Mouse (Mus musculus) CH12.LX (cell line): ENCODE measurements around the gene Kcnab3. TPM values are rescaled to one million over a fixed set of nuclear protein-coding genes. Genes with fewer than 3 reads are reported as not detected.

Experiments
- DNase-seq: peaks from one replicate; pipeline ENCODE4 v3.0.0-alpha.2; 2013; ENCODE audit errors: extremely low read depth
- H3K27ac ChIP-seq: 2 replicates; pipeline ENCODE4 v1.5.1; 2012; ENCODE audit warnings: low read depth, mild to moderate bottlenecking, control low read depth, moderate library complexity; ENCODE audit not compliant: insufficient read depth
- H3K27me3 ChIP-seq: replicated peaks from 2 replicates; pipeline ENCODE3; 2012; ENCODE audit warnings: inconsistent platforms
- H3K36me3 ChIP-seq, 2 experiments: replicated peaks in 1 of 2; 2 replicates each; pipeline versions ENCODE3 to v1.6.1; 2012; ENCODE audit warnings: inconsistent platforms in 1 of 2, low read length in 1 of 2, mild to moderate bottlenecking in 1 of 2, mixed read lengths in 1 of 2, moderate library complexity in 1 of 2; ENCODE audit not compliant: control insufficient read depth in 1 of 2, insufficient read depth in 1 of 2
- H3K4me1 ChIP-seq, 2 experiments: 2 replicates each; pipeline ENCODE4 v1.6.1; 2012; ENCODE audit warnings: inconsistent platforms in 1 of 2, moderate library complexity in 1 of 2; ENCODE audit not compliant: insufficient read depth in 2 of 2, control insufficient read depth in 1 of 2
- H3K4me2 ChIP-seq: 2 replicates; pipeline ENCODE4 v1.6.1; 2012; ENCODE audit warnings: low read depth, mild to moderate bottlenecking, control low read depth; ENCODE audit not compliant: poor library complexity, insufficient read depth, severe bottlenecking
- H3K4me3 ChIP-seq, 3 experiments: fragments of 150-350 bp in 1 of 3; sonication (generic) in 1 of 3; replicated peaks in 1 of 3; 2 replicates each; pipeline versions ENCODE3 to v1.5.1; 2011 to 2012; ENCODE audit warnings: low read depth in 2 of 3, low read length in 2 of 3, mild to moderate bottlenecking in 2 of 3, moderate library complexity in 2 of 3, control low read depth in 1 of 3, improper control_type of control experiment in 1 of 3, inconsistent platforms in 1 of 3, mixed read lengths in 1 of 3; ENCODE audit not compliant: poor library complexity in 1 of 3
- H3K79me2 ChIP-seq: replicated peaks from 2 replicates; pipeline ENCODE4 v1.6.1; 2012; ENCODE audit warnings: mild to moderate bottlenecking, moderate library complexity; ENCODE audit not compliant: control insufficient read depth, poor library complexity, insufficient read depth, severe bottlenecking; ENCODE audit errors: extremely low read depth
- H3K9ac ChIP-seq: 2 replicates; pipeline ENCODE4 v1.6.1; 2012; ENCODE audit warnings: low read depth, mild to moderate bottlenecking, control low read depth, moderate library complexity; ENCODE audit not compliant: insufficient read depth
- H3K9me3 ChIP-seq: replicated peaks from 2 replicates; pipeline ENCODE3; 2012; ENCODE audit warnings: low read length, inconsistent platforms, mixed read lengths
- BHLHE40 ChIP-seq: IDR thresholded peaks from 2 replicates; pipeline ENCODE4 v1.6.1; 2011; ENCODE audit warnings: mild to moderate bottlenecking, low read depth, low read length, improper control_type of control experiment
- CHD1 ChIP-seq: IDR thresholded peaks from 2 replicates; pipeline ENCODE4 v1.6.1; 2012; ENCODE audit warnings: low read depth, low read length, improper control_type of control experiment, inconsistent platforms
- CHD2 ChIP-seq: IDR thresholded peaks from 2 replicates; pipeline ENCODE4 v1.6.1; 2011; ENCODE audit warnings: low read length, improper control_type of control experiment
- ETS1 ChIP-seq: conservative IDR thresholded peaks from 2 replicates; pipeline ENCODE4 v1.6.1; 2012; ENCODE audit warnings: low read depth, mild to moderate bottlenecking, inconsistent platforms, low read length, improper control_type of control experiment, moderate library complexity
- IRF4 ChIP-seq: IDR thresholded peaks from 2 replicates; pipeline ENCODE4 v1.6.1; 2014; ENCODE audit warnings: low read depth, mild to moderate bottlenecking, inconsistent platforms, low read length, improper control_type of control experiment
- JUND ChIP-seq: conservative IDR thresholded peaks from 2 replicates; pipeline ENCODE4 v1.6.1; 2011; ENCODE audit warnings: low read depth, low read length, improper control_type of control experiment
- KAT2A ChIP-seq: IDR thresholded peaks from 2 replicates; pipeline ENCODE4 v1.6.1; 2012; ENCODE audit warnings: low read length, improper control_type of control experiment, inconsistent platforms; ENCODE audit not compliant: insufficient replicate concordance
- MAX ChIP-seq: IDR thresholded peaks from 2 replicates; pipeline ENCODE4 v1.6.1; 2011; ENCODE audit warnings: low read length, improper control_type of control experiment
- MXI1 ChIP-seq: IDR thresholded peaks from 2 replicates; pipeline ENCODE4 v1.6.1; 2011; ENCODE audit warnings: mild to moderate bottlenecking, low read depth, low read length, improper control_type of control experiment
- MYC ChIP-seq: IDR thresholded peaks from 2 replicates; pipeline ENCODE4 v1.6.1; 2011; ENCODE audit warnings: low read depth, mild to moderate bottlenecking, improper control_type of control experiment, low read length
- NELFE ChIP-seq: IDR thresholded peaks from 2 replicates; pipeline ENCODE4 v1.6.1; 2011; ENCODE audit warnings: low read depth, low read length, improper control_type of control experiment
- POLR2AphosphoS2 ChIP-seq: IDR thresholded peaks from 2 replicates; pipeline ENCODE4 v1.6.1; 2011; ENCODE audit warnings: low read depth, low read length, improper control_type of control experiment
- TCF12 ChIP-seq: IDR thresholded peaks from 2 replicates; pipeline ENCODE4 v1.6.1; 2014; ENCODE audit warnings: low read depth, mild to moderate bottlenecking, inconsistent platforms, low read length, improper control_type of control experiment
- USF2 ChIP-seq: conservative IDR thresholded peaks from 2 replicates; pipeline ENCODE4 v1.6.1; 2011; ENCODE audit warnings: low read depth, low read length, improper control_type of control experiment
- ZKSCAN1 ChIP-seq: IDR thresholded peaks from 2 replicates; pipeline ENCODE4 v1.6.1; 2012; ENCODE audit warnings: low read depth, inconsistent platforms, low read length, improper control_type of control experiment, borderline replicate concordance
- dilution Hi-C: fragments of 300-500 bp; cut with MboI; formaldehyde crosslinking; loops from 2 replicates; pipeline ENCODE4 v1.14.3; 2020; ENCODE audit warnings: low sequenced_read_pairs; ENCODE audit not compliant: extremely low pct_unique_long_range_greater_than_20kb, extremely low pct_ligation_motif_present
- in situ Hi-C: fragments of 300-500 bp; cut with MboI; formaldehyde crosslinking; loops from 3 replicates; pipeline ENCODE4 v1.14.3; 2019; ENCODE audit warnings: low sequenced_read_pairs, low pct_ligation_motif_present, low pct_unique_long_range_greater_than_20kb, mixed read lengths
- polyA plus RNA-seq: library from polyadenylated mRNA; unstranded; fragments of >175 nt; gene quantifications from 2 replicates; pipeline ENCODE4 v1.2.1, GENCODE M21; 2012; ENCODE audit warnings: low read depth; ENCODE audit not compliant: insufficient read length
- total RNA-seq, 2 experiments: library from RNA; depleted of rRNA; stranded (reverse); fragments of 300-350 nt in 1 of 2; fragments of >200 nt in 1 of 2; gene quantifications; 2 replicates each; pipeline ENCODE4 v1.2.3; 2012 to 2014

The Kcnab3 gene
- total and polyA plus RNA-seq, 3 experiments = 0.39 to 1.1 TPM; not detected in 1

DNA sequence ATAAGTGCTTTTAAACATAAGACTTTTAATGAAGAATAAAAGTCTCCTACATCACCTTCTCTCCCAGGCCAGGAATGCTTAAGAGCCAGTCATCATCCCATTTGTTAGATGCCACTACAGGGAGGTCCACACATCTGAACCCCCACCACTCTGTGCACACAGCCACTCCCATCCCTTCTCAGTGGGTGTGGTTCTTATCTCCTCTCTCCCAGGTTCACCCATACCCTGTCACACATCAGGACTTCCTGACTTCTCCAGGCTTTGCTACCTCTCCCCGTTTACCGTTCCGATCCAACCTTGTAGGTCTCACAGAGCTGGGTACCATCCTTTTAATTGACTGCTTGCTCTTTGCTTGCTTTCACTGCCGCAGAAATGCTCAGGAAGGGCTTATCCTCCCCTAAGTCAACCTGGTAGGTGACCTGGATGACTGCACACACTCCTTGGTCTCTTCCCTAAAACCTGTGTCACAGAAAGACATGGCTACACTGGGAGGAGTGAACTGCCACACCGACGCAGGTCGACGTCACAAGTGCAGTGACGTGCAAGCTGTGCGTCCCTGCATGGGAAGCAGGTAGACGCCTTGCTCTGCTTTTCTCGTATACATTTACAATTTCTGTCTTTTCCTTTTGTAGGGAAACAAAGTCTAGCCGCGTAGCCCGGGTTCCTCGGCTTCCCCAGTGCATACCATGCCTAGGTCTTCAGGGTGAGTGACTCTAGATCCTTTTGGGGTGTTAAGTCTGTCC, 47.3 kb downstream of the Kcnab3 start:
- Histone ChIP-seq H3K9me3 (no peaks in the 10 kb centered on the region), H3K79me2 (no peaks in the 10 kb centered on the region; the same call in 1 of the 2 replicates), H3K36me3 (peaks cover 7 to 46% of the 10 kb centered on the region in 2 experiments), H3K4me3 (no peak overlapping the region), H3K9ac (no peak overlapping the region), H3K4me2 (no peak overlapping the region), H3K4me1 (peaks cover 2 to 19% of the 10 kb centered on the region in 2 experiments; a peak in 2 of 4 replicates), H3K27ac (no peak overlapping the region), H3K27me3 (no peaks in the 10 kb centered on the region)
- TF ChIP-seq POLR2AphosphoS2 (no peak), ZKSCAN1 (no peak), CHD2 (no peak), TCF12 (no peak), ETS1 (no peak)
- dilution Hi-C loops (no loop called here), in situ Hi-C loops (no loop called here)
- no peak for DNase-seq

- Histone ChIP-seq H3K36me3 (peaks cover 7 to 53% of the 10 kb centered on the region in 2 experiments), H3K4me3 (no peak overlapping the region), H3K27me3 (no peaks in the 10 kb centered on the region), H3K9ac (no peak overlapping the region), H3K4me2 (no peak overlapping the region), H3K9me3 (no peaks in the 10 kb centered on the region), H3K4me1 (peaks cover 8 to 25% of the 10 kb centered on the region in 2 experiments), H3K27ac (no peak overlapping the region)
- in situ Hi-C loops = no loop called here
- no peak for DNase-seq
- dilution Hi-C loops = no loop called here
- TF ChIP-seq MAX (no peak), USF2 (no peak), POLR2AphosphoS2 (no peak), KAT2A (no peak), IRF4 (no peak), JUND (no peak), MYC (no peak), CHD2 (no peak)
- TF ChIP-seq, all 38 proteins: peak for 0
- H3K79me2 ChIP-seq = no peaks in the 10 kb centered on the region
Observed at GRCm38 (mm10) chr11:69375646-69376045, 49.6 kb downstream of the Kcnab3 start.

GRCm38 (mm10) chr11:69377766-69378165, 51.7 kb downstream of the Kcnab3 start:
- dilution Hi-C loops = no loop called here
- Histone ChIP-seq H3K27ac (no peak overlapping the region), H3K9ac (no peak overlapping the region), H3K36me3 (peaks cover 7 to 48% of the 10 kb centered on the region in 2 experiments), H3K4me1 (peaks cover 6 to 14% of the 10 kb centered on the region in 2 experiments; a peak in 3 of 4 replicates), H3K4me3 (no peak overlapping the region), H3K79me2 (no peaks in the 10 kb centered on the region), H3K27me3 (no peaks in the 10 kb centered on the region), H3K4me2 (no peak overlapping the region), H3K9me3 (no peaks in the 10 kb centered on the region)
- in situ Hi-C loops = no loop called here
- TF ChIP-seq MYC (no peak), CHD1 (no peak), NELFE (no peak), MXI1 (no peak), BHLHE40 (no peak), MAX (no peak)
- no peak for DNase-seq
